Mouse (Mus musculus) kidney, postnatal 0 days (tissue): ENCODE results near the gene Rrbp1. TPM values are rescaled to one million over a fixed set of nuclear protein-coding genes. Genes with fewer than 3 reads are reported as not detected.

ENCODE experiments used
- ATAC-seq: fragments of 200-750 bp; cut with Nextera tagmentation; replicated peaks from 2 replicates; pipeline ENCODE4 v1.8.0; 2017; ENCODE audit warnings: low read depth, moderate number of reproducible peaks, moderate TSS enrichment, moderate library complexity; ENCODE audit not compliant: low FRiP score
- DNase-seq: peaks from one replicate; pipeline ENCODE4 v3.0.0-alpha.2; 2016; ENCODE audit warnings: low spot score
- H3K27ac ChIP-seq: fragments of 300-500 bp; sonication (generic); 2 replicates; pipeline ENCODE4 v1.5.1; 2014; ENCODE audit warnings: mild to moderate bottlenecking
- H3K27me3 ChIP-seq: fragments of 300-500 bp; sonication (generic); 2 replicates; pipeline ENCODE4 v1.6.1; 2014; ENCODE audit warnings: low read length, mixed read lengths; ENCODE audit not compliant: insufficient read depth
- H3K36me3 ChIP-seq: fragments of 300-500 bp; sonication (generic); 2 replicates; pipeline ENCODE4 v1.6.1; 2014; ENCODE audit warnings: low read length, mixed read lengths; ENCODE audit not compliant: insufficient read depth
- H3K4me1 ChIP-seq: fragments of 300-500 bp; sonication (generic); replicated peaks from 2 replicates; pipeline ENCODE4 v1.6.1; 2014; ENCODE audit warnings: antibody characterized with exemption, low read length, mixed read lengths; ENCODE audit not compliant: insufficient read depth
- H3K4me2 ChIP-seq: fragments of 300-500 bp; sonication (generic); 2 replicates; pipeline ENCODE4 v1.6.1; 2014; ENCODE audit warnings: mild to moderate bottlenecking, low read length, moderate library complexity, mixed read lengths
- H3K4me3 ChIP-seq: fragments of 300-500 bp; sonication (generic); replicated peaks from 2 replicates; pipeline ENCODE4 v1.5.1; 2014; ENCODE audit warnings: low read depth, low read length
- H3K9ac ChIP-seq: fragments of 300-500 bp; sonication (generic); 2 replicates; pipeline ENCODE4 v1.6.1; 2014; ENCODE audit warnings: low read depth, low read length
- H3K9me3 ChIP-seq: fragments of 300-500 bp; sonication (generic); replicated peaks from 2 replicates; pipeline ENCODE4 v1.6.1; 2016; ENCODE audit warnings: low read length, inconsistent platforms, mixed read lengths
- CTCF ChIP-seq: IDR thresholded peaks from 2 replicates; pipeline ENCODE4 v1.5.1; 2016; ENCODE audit warnings: antibody characterized with exemption, low read depth, mild to moderate bottlenecking, moderate library complexity
- WGBS: fragments of 180-500 bp; shearing (Covaris S2); extraction: QIAGEN DNeasy Blood & Tissue Kit; methylation state at CpG from one replicate; pipeline ENCODE4 v1.1.7; 2014; 5-methylcytosine and 5-hydroxymethylcytosine counted together
- polyA plus RNA-seq: library from polyadenylated mRNA; unstranded; fragments of >200 nt; fragmentation: Nextera tagmentation; extraction: Ambion mirVana; gene quantifications from 2 replicates; pipeline ENCODE4 v1.2.1, GENCODE M21; 2015

The Rrbp1 gene
- polyA plus RNA-seq, 1 experiment from 2014 or later = 68.7 TPM

GRCm38 (mm10) chr2:143932340-143932873, 78.7 kb downstream of the Rrbp1 start:
- ATAC-seq (no peak), DNase-seq (no peak)
- Histone ChIP-seq H3K4me2 (no peak overlapping the region), H3K9me3 (no peaks in the 10 kb centered on the region), H3K36me3 (no peaks in the 10 kb centered on the region), H3K9ac (no peak overlapping the region), H3K27me3 (no peaks in the 10 kb centered on the region), H3K27ac (no peak overlapping the region), H3K4me1 (no peaks in the 10 kb centered on the region; the same call in 1 of the 2 replicates), H3K4me3 (no peak overlapping the region)
- WGBS = 68% methylated on average over 12 of the region's 12 CpGs
- no peak for TF ChIP-seq CTCF

- Histone ChIP-seq H3K4me2 (no peak overlapping the region), H3K4me3 (no peak overlapping the region), H3K27ac (no peak overlapping the region), H3K9me3 (no peaks in the 10 kb centered on the region), H3K4me1 (no peaks in the 10 kb centered on the region), H3K9ac (no peak overlapping the region), H3K27me3 (no peaks in the 10 kb centered on the region), H3K36me3 (no peaks in the 10 kb centered on the region)
- WGBS = 52% methylated on average over 3 of the region's 3 CpGs
- no peak for ATAC-seq
- DNase-seq = no peak
- TF ChIP-seq CTCF = no peak
Observed at GRCm38 (mm10) chr2:143929607-143930311, 81.3 kb downstream of the Rrbp1 start.

- Histone ChIP-seq H3K4me1 (no peaks in the 10 kb centered on the region), H3K27ac (no peak overlapping the region), H3K4me2 (no peak overlapping the region), H3K27me3 (no peaks in the 10 kb centered on the region), H3K9ac (no peak overlapping the region), H3K36me3 (no peaks in the 10 kb centered on the region), H3K9me3 (no peaks in the 10 kb centered on the region), H3K4me3 (no peak overlapping the region)
- WGBS = 89% methylated on average over 6 of the region's 6 CpGs
- no peak for DNase-seq
- no peak for TF ChIP-seq CTCF
- ATAC-seq = no peak
Observed at GRCm38 (mm10) chr2:143925826-143926225, 85.2 kb downstream of the Rrbp1 start.

GRCm38 (mm10) chr2:143924085-143924484, 87.0 kb downstream of the Rrbp1 start:
- Histone ChIP-seq H3K4me3 (no peak overlapping the region), H3K9ac (no peak overlapping the region), H3K9me3 (no peaks in the 10 kb centered on the region), H3K36me3 (no peaks in the 10 kb centered on the region), H3K27ac (no peak overlapping the region), H3K4me2 (no peak overlapping the region), H3K27me3 (no peaks in the 10 kb centered on the region), H3K4me1 (0 out of 2 replicates have a peak, but pooled peaks cover 3% of the 10 kb centered on the region)
- 30% methylated on average over 7 of the region's 7 CpGs for WGBS
- DNase-seq (no peak), ATAC-seq (no peak)
- TF ChIP-seq CTCF = no peak

GRCm38 (mm10) chr2:143918831-143919502, 92.1 kb downstream of the Rrbp1 start:
- WGBS = 31% methylated on average over 4 of the region's 4 CpGs
- ATAC-seq (no peak), DNase-seq (no peak)
- H3K36me3 ChIP-seq = no peaks in the 10 kb centered on the region
- no peaks in the 10 kb centered on the region for H3K9me3 ChIP-seq
- H3K9ac ChIP-seq = no peak overlapping the region
- no peak overlapping the region for H3K4me3 ChIP-seq
- no peak overlapping the region for H3K4me2 ChIP-seq
- 0 out of 2 replicates have a peak, but pooled peaks cover 8% of the 10 kb centered on the region for H3K4me1 ChIP-seq
- no peaks in the 10 kb centered on the region for H3K27me3 ChIP-seq
- no peak overlapping the region for H3K27ac ChIP-seq
- TF ChIP-seq CTCF = peak; percentile 30; the same call in 1 of the 2 replicates

GRCm38 (mm10) chr2:143917622-143918021, 93.4 kb downstream of the Rrbp1 start:
- Histone ChIP-seq H3K4me2 (peak overlapping the region; percentile 76), H3K9me3 (no peaks in the 10 kb centered on the region), H3K9ac (no peak overlapping the region), H3K27me3 (no peaks in the 10 kb centered on the region), H3K36me3 (no peaks in the 10 kb centered on the region), H3K4me1 (0 out of 2 replicates have a peak, but pooled peaks cover 8% of the 10 kb centered on the region), H3K27ac (no peak overlapping the region), H3K4me3 (no peak overlapping the region)
- DNase-seq (no peak), ATAC-seq (no peak)
- 51% methylated on average over 5 of the region's 5 CpGs for WGBS
- no peak for TF ChIP-seq CTCF
